Mouse (Mus musculus): ENCODE results near the gene Tmem131. TPM values are rescaled to one million over a fixed set of nuclear protein-coding genes. Genes with fewer than 3 reads are reported as not detected.

The Tmem131 gene
- total RNA-seq, 2 experiments from 2014 or later: 13.5 to 52.7 TPM

- peak; percentile 86 for ATAC-seq (replicated peaks; ENCODE audit: poor library complexity)
These were observed 189.4 kb downstream of the Tmem131 start for GRCm38 (mm10) chr1:36753932-36754675.

DNA sequence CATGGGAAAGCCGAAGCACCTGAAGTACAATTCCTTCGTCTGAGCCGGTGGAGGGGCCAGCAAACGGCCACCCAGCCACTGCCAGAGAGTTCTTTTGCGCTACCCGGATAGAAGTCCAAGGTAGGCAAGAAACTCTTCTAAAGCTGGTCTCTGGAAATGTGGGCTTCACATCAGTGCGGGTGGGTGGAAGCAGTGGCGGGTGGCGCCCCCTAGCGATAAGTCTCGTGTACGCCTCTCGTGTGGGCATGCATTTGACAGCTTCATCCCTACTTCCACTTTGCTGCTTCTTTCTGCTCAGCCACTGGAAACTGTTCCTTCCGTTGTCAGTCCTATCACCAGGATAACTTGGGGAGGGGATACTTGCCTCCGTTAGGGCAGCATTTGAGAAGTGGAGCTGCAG is 197.0 kb downstream of the Tmem131 start:
- peak; percentile 74 for ATAC-seq (replicated peaks; ENCODE audit: poor library complexity)

GRCm38 (mm10) chr1:36745661-36746060 is 197.8 kb downstream of the Tmem131 start:
- no peak for ATAC-seq (replicated peaks; ENCODE audit: poor library complexity)

DNA sequence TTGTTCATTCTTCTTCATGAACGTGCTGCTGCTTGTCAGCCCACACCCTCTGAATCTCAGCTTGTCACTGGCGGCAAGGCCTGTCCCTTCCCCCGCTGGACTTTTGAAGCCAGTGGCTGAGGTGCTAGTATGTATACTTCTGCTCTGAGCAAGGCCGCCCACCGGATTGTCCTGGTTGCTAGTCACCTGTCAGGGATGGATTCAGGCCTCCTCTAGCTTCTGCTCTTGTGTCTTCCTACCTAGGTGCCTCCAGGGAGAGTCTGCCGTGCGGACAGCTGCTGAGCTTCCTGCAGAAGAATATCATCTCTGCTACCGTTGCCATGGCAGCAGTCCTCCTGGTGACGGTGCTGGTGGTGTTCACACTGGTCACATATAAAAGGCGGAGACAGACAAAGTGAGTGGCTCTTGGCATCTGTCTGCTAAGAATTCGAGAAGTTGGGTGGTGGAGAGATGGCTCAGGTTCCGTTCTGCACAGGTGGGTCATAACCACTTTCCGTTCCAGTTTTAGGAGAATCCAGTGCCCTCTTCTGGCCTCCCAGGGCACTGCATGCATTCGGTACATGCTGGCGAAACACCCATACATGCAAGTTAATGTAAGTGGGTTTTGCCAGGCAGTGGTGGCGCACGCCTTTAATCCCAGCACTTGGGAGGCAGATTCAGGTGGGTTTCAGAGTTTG is 199.1 kb downstream of the Tmem131 start:
- peak; percentile 88 for ATAC-seq (replicated peaks; ENCODE audit: poor library complexity)

DNA sequence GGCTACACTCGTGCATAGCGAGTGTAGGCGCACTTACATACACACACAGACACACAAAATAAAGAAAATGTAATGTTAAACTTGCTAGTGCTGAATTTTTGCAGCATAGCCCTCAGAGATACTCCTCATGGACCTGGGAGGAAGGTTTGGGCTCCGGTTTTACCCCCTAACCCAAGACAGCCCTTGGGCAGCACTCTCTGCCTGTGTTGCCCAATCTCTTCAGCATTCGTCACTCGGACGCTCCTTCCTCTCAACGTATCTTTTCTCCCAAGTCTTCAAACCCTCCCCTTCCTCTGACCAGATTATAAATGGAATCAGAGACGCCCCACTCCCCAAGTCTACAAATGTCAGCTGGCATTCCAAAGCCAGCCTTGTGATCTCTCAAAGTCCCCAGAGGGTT is 200.4 kb downstream of the Tmem131 start:
- ATAC-seq (replicated peaks; ENCODE audit: poor library complexity): no peak

Other genes starting within 250 kb of the Tmem131 start
- gene 4933424G06Rik, start 233.5 kb downstream of the Tmem131 start, total RNA-seq (2015): not detected in 2 replicates
- not detected in 2 replicates for gene 4933424G06Rik, start 233.5 kb downstream of the Tmem131 start, total RNA-seq (2017)
- 21.5 and 22.7 TPM in 2 replicates for gene Actr1b, start 229.2 kb downstream of the Tmem131 start, total RNA-seq (2015)
- 55.0 TPM in 2 replicates for gene Actr1b, start 229.2 kb downstream of the Tmem131 start, total RNA-seq (2017)
- gene Zap70, start 181.9 kb downstream of the Tmem131 start, total RNA-seq (2015): 0.10 and 0.37 TPM in 2 replicates
- not detected in 2 replicates for gene Zap70, start 181.9 kb downstream of the Tmem131 start, total RNA-seq (2017)
- gene Vwa3b, start 82.9 kb upstream of the Tmem131 start, total RNA-seq (2015): not detected in 2 replicates
- not detected in 2 replicates for gene Vwa3b, start 82.9 kb upstream of the Tmem131 start, total RNA-seq (2017)